ENCODE assay signal across 10 mouse cellular contexts in genomic region chr19:26753266-26753872, GRCm38 (mm10).
DNase-seq lines count a peak whose midpoint lies in the region; ATAC-seq lines count a peak whose summit lies in the region.
"Had no signal": no experiment of that assay in that cellular context is flagged by ENCODE, and none has a peak within 500 bp of the region (broad histone marks: within the 10 kb centered on the region; RNA-seq: fewer than 3 reads in every experiment).

No protein-coding gene starts in this region.

- H3K4me2 ChIP-seq in forebrain, embryonic 12.5 days: no peak overlapping the region
- no peak overlapping the region for H3K4me2 ChIP-seq in stomach, embryonic 16.5 days (ENCODE audit: low read depth, low read length)
- H3K4me2 ChIP-seq: hindbrain, embryonic 12.5 days had no signal

- H3K4me1 ChIP-seq in forebrain, embryonic 10.5 days: peaks cover 25% of the 10 kb centered on the region
- peaks cover 12% of the 10 kb centered on the region for H3K4me1 ChIP-seq in forebrain, embryonic 12.5 days
- H3K4me1 ChIP-seq in stomach, embryonic 16.5 days (ENCODE audit: control insufficient read depth, insufficient read depth, low read length): peaks cover 12% of the 10 kb centered on the region; the same call in 1 of the 2 replicates

- H3K36me3 ChIP-seq in forebrain, embryonic 10.5 days (replicated peaks): peaks cover 28% of the 10 kb centered on the region
- H3K36me3 ChIP-seq in forebrain, embryonic 12.5 days (replicated peaks): peaks cover 14% of the 10 kb centered on the region; the same call in 1 of the 2 replicates
- H3K36me3 ChIP-seq in stomach, embryonic 16.5 days (ENCODE audit: control insufficient read depth, insufficient read depth, low read length): 0 out of 2 replicates have a peak, but pooled peaks cover 4% of the 10 kb centered on the region
- H3K36me3 ChIP-seq: hindbrain, embryonic 12.5 days had no signal

- no peaks in the 10 kb centered on the region for H3K27me3 ChIP-seq in forebrain, embryonic 10.5 days (ENCODE audit: poor library complexity, severe bottlenecking)
- no peaks in the 10 kb centered on the region for H3K27me3 ChIP-seq in forebrain, embryonic 12.5 days
- H3K27me3 ChIP-seq in stomach, embryonic 16.5 days (ENCODE audit: control insufficient read depth, insufficient read depth, low read length): no peaks in the 10 kb centered on the region
- H3K27me3 ChIP-seq: hindbrain, embryonic 12.5 days had no signal

- peak overlapping the region; percentile 49; the same call in 1 of the 2 replicates for H3K27ac ChIP-seq in forebrain, embryonic 10.5 days
- H3K27ac ChIP-seq in forebrain, embryonic 12.5 days: no peak overlapping the region
- peak overlapping the region; percentile 10; the same call in 1 of the 2 replicates for H3K27ac ChIP-seq in stomach, embryonic 16.5 days (ENCODE audit: low read length)
- H3K27ac ChIP-seq: hindbrain, embryonic 12.5 days had no signal

- H3K4me3 ChIP-seq in forebrain, embryonic 10.5 days: no peak overlapping the region
- no peak overlapping the region for H3K4me3 ChIP-seq in forebrain, embryonic 12.5 days (replicated peaks)
- no peak overlapping the region for H3K4me3 ChIP-seq in stomach, embryonic 16.5 days (replicated peaks; ENCODE audit: low read length)
- H3K4me3 ChIP-seq: hindbrain, embryonic 12.5 days had no signal

- no peak overlapping the region for H3K9ac ChIP-seq in forebrain, embryonic 12.5 days
- no peak overlapping the region for H3K9ac ChIP-seq in stomach, embryonic 16.5 days (ENCODE audit: low read length)
- H3K9ac ChIP-seq: hindbrain, embryonic 12.5 days had no signal

- DNase-seq in forebrain, embryonic 10.5 days (ENCODE audit: extremely low spot score, low spot score): no peak
- DNase-seq in lung, adult 18-20 months: peak; percentile 39 to 53
- DNase-seq in lung, postnatal 14 days: no peak
- DNase-seq in left cerebral cortex, adult 8-10 months (ENCODE audit: low spot score in 2 of 2): no peak
- DNase-seq in neural tube, embryonic 10.5 days (ENCODE audit: extremely low spot score, low spot score): no peak
- DNase-seq: right cerebral cortex, postnatal 14 days had no signal

- H3K9me3 ChIP-seq in forebrain, embryonic 10.5 days: no peaks in the 10 kb centered on the region
- H3K9me3 ChIP-seq in forebrain, embryonic 12.5 days: no peaks in the 10 kb centered on the region; the same call in 1 of the 2 replicates
- no peaks in the 10 kb centered on the region for H3K9me3 ChIP-seq in stomach, embryonic 16.5 days (replicated peaks; ENCODE audit: control insufficient read depth, low read length)
- H3K9me3 ChIP-seq: hindbrain, embryonic 12.5 days had no signal

- whole genome bisulfite sequencing in forebrain, embryonic 10.5 days: 73% methylated on average over 7 of the region's 7 CpGs
- 73% methylated on average over 7 of the region's 7 CpGs for WGBS in forebrain, embryonic 12.5 days
- 60% methylated on average over 7 of the region's 7 CpGs for WGBS in stomach, embryonic 16.5 days

- ATAC-seq in forebrain, embryonic 12.5 days (ENCODE audit: low FRiP score): no peak
- peak; percentile 27 for ATAC-seq in inflammation-experienced regulatory T-cells, adult 6 months
- ATAC-seq in stomach, embryonic 16.5 days (ENCODE audit: insufficient read depth, low FRiP score): no peak

Comparison
In these comparisons a context has a peak if more than half of its experiments do, and no peak if none do; other contexts are left out.
1. DNase-seq: peak in lung, adult 18-20 months (2 of 2); none in forebrain, embryonic 10.5 days (single experiment), lung, postnatal 14 days (single experiment), left cerebral cortex, adult 8-10 months (0 of 2) and neural tube, embryonic 10.5 days (single experiment).